Mouse (Mus musculus): ENCODE measurements at regions not wholly inside any gene's neighbourhood (a gene's known extent, or its start where the extent isn't known, plus 50 kb on each side); places are given as distances from the start of the nearest gene placed in this dataset.

GRCm38 (mm10) chr4:12457978-12458597 lies 286.3 kb upstream of the Fam92a start:
- no peak for DNase-seq (ENCODE audit: low spot score in 2 of 2)

- DNase-seq (ENCODE audit: low spot score in 2 of 2): peak in 1 of 2 experiments; percentile 61
Measured at GRCm38 (mm10) chr4:12452086-12452485, 280.3 kb upstream of the Fam92a start.

GRCm38 (mm10) chr4:12425507-12425906 lies 253.7 kb upstream of the Fam92a start:
- DNase-seq (ENCODE audit: low spot score in 2 of 2): no peak

GRCm38 (mm10) chr4:12421628-12422319 lies 250.0 kb upstream of the Fam92a start:
- no peak for DNase-seq (ENCODE audit: low spot score in 2 of 2)

GRCm38 (mm10) chr4:12418086-12418485 lies 246.3 kb upstream of the Fam92a start:
- no peak for DNase-seq (ENCODE audit: low spot score in 2 of 2)

- DNase-seq (ENCODE audit: low spot score in 2 of 2): no peak
Measured at GRCm38 (mm10) chr4:12395344-12395743, 223.5 kb upstream of the Fam92a start.

- no peak for DNase-seq (ENCODE audit: low spot score in 2 of 2)
Measured at GRCm38 (mm10) chr4:12376797-12377570, 205.2 kb upstream of the Fam92a start.

- no peak for DNase-seq (ENCODE audit: low spot score in 2 of 2)
Measured at GRCm38 (mm10) chr4:12369551-12369950, 197.7 kb upstream of the Fam92a start.

- no peak for DNase-seq (ENCODE audit: low spot score in 2 of 2)
Measured at GRCm38 (mm10) chr4:12356992-12357634, 185.3 kb upstream of the Fam92a start.

- peak in 1 of 2 experiments; percentile 44 for DNase-seq (ENCODE audit: low spot score in 2 of 2)
Measured at GRCm38 (mm10) chr4:12353337-12353856, 181.6 kb upstream of the Fam92a start.

- no peak for DNase-seq (ENCODE audit: low spot score in 2 of 2)
Measured at GRCm38 (mm10) chr4:12339236-12339635, 167.4 kb upstream of the Fam92a start.

GRCm38 (mm10) chr4:12334832-12335587 lies 163.2 kb upstream of the Fam92a start:
- peak in 1 of 2 experiments; percentile 4 for DNase-seq (ENCODE audit: low spot score in 2 of 2)

- DNase-seq (ENCODE audit: low spot score in 2 of 2): peak; percentile 4 to 36
Measured at GRCm38 (mm10) chr4:12334429-12334828, 162.6 kb upstream of the Fam92a start.

GRCm38 (mm10) chr4:12316024-12316423 lies 144.2 kb upstream of the Fam92a start:
- no peak for DNase-seq (ENCODE audit: low spot score in 2 of 2)

- DNase-seq (ENCODE audit: low spot score in 2 of 2): no peak
Measured at GRCm38 (mm10) chr4:12308332-12308731, 136.5 kb upstream of the Fam92a start.

- peak; percentile 15 to 20 for DNase-seq (ENCODE audit: low spot score in 2 of 2)
Measured at GRCm38 (mm10) chr4:12306618-12307565, 135.1 kb upstream of the Fam92a start.

GRCm38 (mm10) chr4:12287079-12287686 lies 115.4 kb upstream of the Fam92a start:
- no peak for DNase-seq (ENCODE audit: low spot score in 2 of 2)

- no peak for DNase-seq (ENCODE audit: low spot score in 2 of 2)
Measured at GRCm38 (mm10) chr4:12286391-12286790, 114.6 kb upstream of the Fam92a start.

GRCm38 (mm10) chr4:12285983-12286382 lies 114.2 kb upstream of the Fam92a start:
- no peak for DNase-seq (ENCODE audit: low spot score in 2 of 2)
